Mouse (Mus musculus): ENCODE data around the gene Zmynd8. TPM values are rescaled to one million over a fixed set of nuclear protein-coding genes. Genes with fewer than 3 reads are reported as not detected.

Gene Zmynd8
- polyA plus RNA-seq, 1 experiment from 2014 or later, result 21.9 TPM

GRCm38 (mm10) chr2:165888396-165888795, 10.4 kb downstream of the Zmynd8 start:
- peak; percentile 71 for ATAC-seq
- TF ChIP-seq CTCF (IDR thresholded peaks at IDR 0.05; ENCODE audit: low read depth), result peak; percentile 44
- peak; percentile 96 for TF ChIP-seq EP300 (IDR thresholded peaks at IDR 0.05; ENCODE audit: low read depth)
- peak overlapping the region; percentile 61 for H3K4me2 ChIP-seq (ENCODE audit: low read depth, low read length)
- H3K4me1 ChIP-seq (ENCODE audit: insufficient read depth), result peaks cover 73% of the 10 kb centered on the region
- 20% methylated on average over 13 of the region's 13 CpGs for WGBS (ENCODE audit: insufficient replicate concordance)
- H3K9me3 ChIP-seq (ENCODE audit: low read length), result no peaks in the 10 kb centered on the region
- DNase-seq, result peak; percentile 92
- H3K9ac ChIP-seq (replicated peaks), result peak overlapping the region; percentile 63
- no peaks in the 10 kb centered on the region for H3K27me3 ChIP-seq (ENCODE audit: insufficient read depth, low read length)
- H3K36me3 ChIP-seq (replicated peaks; ENCODE audit: insufficient read depth, low read length), result no peaks in the 10 kb centered on the region
- H3K27ac ChIP-seq (ENCODE audit: low read depth), result peak overlapping the region; percentile 100
- no peak overlapping the region for H3K4me3 ChIP-seq (ENCODE audit: low read depth, low read length)

GRCm38 (mm10) chr2:165886857-165887628, 11.8 kb downstream of the Zmynd8 start:
- ATAC-seq (peak; percentile 35), DNase-seq (peak; percentile 63)
- Histone ChIP-seq H3K27ac (ENCODE audit: low read depth) (peak overlapping the region; percentile 100), H3K27me3 (ENCODE audit: insufficient read depth, low read length) (no peaks in the 10 kb centered on the region), H3K4me2 (ENCODE audit: low read depth, low read length) (peak overlapping the region; percentile 61), H3K4me1 (ENCODE audit: insufficient read depth) (peaks cover 82% of the 10 kb centered on the region), H3K9me3 (ENCODE audit: low read length) (no peaks in the 10 kb centered on the region), H3K36me3 (replicated peaks; ENCODE audit: insufficient read depth, low read length) (no peaks in the 10 kb centered on the region), H3K4me3 (ENCODE audit: low read depth, low read length) (no peak overlapping the region), H3K9ac (replicated peaks) (peak overlapping the region; percentile 85)
- 52% methylated on average over 23 of the region's 25 CpGs for WGBS (ENCODE audit: insufficient replicate concordance)
- TF ChIP-seq EP300 (IDR thresholded peaks at IDR 0.05; ENCODE audit: low read depth), result no peak
- TF ChIP-seq CTCF (IDR thresholded peaks at IDR 0.05; ENCODE audit: low read depth), result no peak

GRCm38 (mm10) chr2:165886482-165886856, 12.3 kb downstream of the Zmynd8 start:
- 20% methylated on average over 3 of the region's 3 CpGs for WGBS (ENCODE audit: insufficient replicate concordance)
- H3K4me3 ChIP-seq (ENCODE audit: low read depth, low read length), result no peak overlapping the region
- H3K27ac ChIP-seq (ENCODE audit: low read depth), result peak overlapping the region; percentile 100
- H3K27me3 ChIP-seq (ENCODE audit: insufficient read depth, low read length), result no peaks in the 10 kb centered on the region
- TF ChIP-seq CTCF (IDR thresholded peaks at IDR 0.05; ENCODE audit: low read depth), result 0 out of 2 replicates have a peak, but pooled peaks have one; percentile 8
- TF ChIP-seq EP300 (IDR thresholded peaks at IDR 0.05; ENCODE audit: low read depth), result no peak
- peak overlapping the region; percentile 85 for H3K9ac ChIP-seq (replicated peaks)
- H3K36me3 ChIP-seq (replicated peaks; ENCODE audit: insufficient read depth, low read length), result no peaks in the 10 kb centered on the region
- peak; percentile 16 for ATAC-seq
- H3K4me2 ChIP-seq (ENCODE audit: low read depth, low read length), result 0 out of 2 replicates have a peak overlapping the region, but pooled peaks have one; percentile 85
- no peak for DNase-seq
- peaks cover 88% of the 10 kb centered on the region for H3K4me1 ChIP-seq (ENCODE audit: insufficient read depth)
- no peaks in the 10 kb centered on the region for H3K9me3 ChIP-seq (ENCODE audit: low read length)

- H3K9me3 ChIP-seq (ENCODE audit: low read length), result no peaks in the 10 kb centered on the region
- TF ChIP-seq EP300 (IDR thresholded peaks at IDR 0.05; ENCODE audit: low read depth) (no peak), CTCF (IDR thresholded peaks at IDR 0.05; ENCODE audit: low read depth) (no peak)
- no peak for DNase-seq
- 31% methylated on average over 4 of the region's 4 CpGs for WGBS (ENCODE audit: insufficient replicate concordance)
- no peak for ATAC-seq
- peak overlapping the region; percentile 85 for H3K9ac ChIP-seq (replicated peaks)
- H3K4me1 ChIP-seq (ENCODE audit: insufficient read depth), result peaks cover 92% of the 10 kb centered on the region
- no peaks in the 10 kb centered on the region for H3K36me3 ChIP-seq (replicated peaks; ENCODE audit: insufficient read depth, low read length)
- H3K27ac ChIP-seq (ENCODE audit: low read depth), result peak overlapping the region; percentile 100
- no peak overlapping the region for H3K4me3 ChIP-seq (ENCODE audit: low read depth, low read length)
- no peaks in the 10 kb centered on the region for H3K27me3 ChIP-seq (ENCODE audit: insufficient read depth, low read length)
- H3K4me2 ChIP-seq (ENCODE audit: low read depth, low read length), result peak overlapping the region; percentile 85; the same call in 1 of the 2 replicates
Measured at GRCm38 (mm10) chr2:165885951-165886320, 12.9 kb downstream of the Zmynd8 start.

GRCm38 (mm10) chr2:165885225-165885950, 13.4 kb downstream of the Zmynd8 start:
- 6% methylated on average over 17 of the region's 17 CpGs for WGBS (ENCODE audit: insufficient replicate concordance)
- ATAC-seq, result peak; percentile 47
- TF ChIP-seq CTCF (IDR thresholded peaks at IDR 0.05; ENCODE audit: low read depth) (0 out of 2 replicates have a peak, but pooled peaks have one; percentile 5), EP300 (IDR thresholded peaks at IDR 0.05; ENCODE audit: low read depth) (peak; percentile 29; the same call in 1 of the 2 replicates)
- Histone ChIP-seq H3K27ac (ENCODE audit: low read depth) (peak overlapping the region; percentile 100), H3K4me3 (ENCODE audit: low read depth, low read length) (peak overlapping the region; percentile 35), H3K27me3 (ENCODE audit: insufficient read depth, low read length) (no peaks in the 10 kb centered on the region), H3K4me2 (ENCODE audit: low read depth, low read length) (peak overlapping the region; percentile 85), H3K9me3 (ENCODE audit: low read length) (no peaks in the 10 kb centered on the region), H3K9ac (replicated peaks) (peak overlapping the region; percentile 85), H3K4me1 (ENCODE audit: insufficient read depth) (peaks cover 92% of the 10 kb centered on the region), H3K36me3 (replicated peaks; ENCODE audit: insufficient read depth, low read length) (no peaks in the 10 kb centered on the region)
- peak; percentile 71 for DNase-seq

Data from liver, postnatal 0 days (tissue).